14 mouse cellular contexts compared by ENCODE assay signal in genomic region chr11:47376915-47377314, GRCm38 (mm10).
DNase-seq lines count a peak whose midpoint lies in the region; ATAC-seq lines count a peak whose summit lies in the region.
"Had no signal": no experiment of that assay in that cellular context is flagged by ENCODE, and none has a peak within 500 bp of the region (broad histone marks: within the 10 kb centered on the region; RNA-seq: fewer than 3 reads in every experiment).

No protein-coding gene starts in this region.

- no peak for ATAC-seq in neural tube, embryonic 11.5 days (ENCODE audit: insufficient read depth, low FRiP score, low TSS enrichment)
- peak; percentile 36; the same call in 1 of the 2 replicates for ATAC-seq in limb, embryonic 11.5 days (ENCODE audit: insufficient number of reproducible peaks, low FRiP score, low TSS enrichment, low read depth)
- ATAC-seq in monocyte, adult 5-6 weeks (replicated peaks; ENCODE audit: insufficient number of reproducible peaks, low FRiP score, low TSS enrichment, poor library complexity, severe bottlenecking) = no peak
- ATAC-seq: forebrain, embryonic 14.5 days had no signal

- no peaks in the 10 kb centered on the region for H3K27me3 ChIP-seq in neural tube, embryonic 11.5 days (ENCODE audit: control insufficient read depth, insufficient read depth, low read length)
- H3K27me3 ChIP-seq in limb, embryonic 11.5 days (ENCODE audit: control insufficient read depth, insufficient read depth, low read length) = no peaks in the 10 kb centered on the region
- H3K27me3 ChIP-seq: neural tube, embryonic 12.5 days had no signal

- peak; percentile 19 for DNase-seq in gastrocnemius, postnatal 25 days
- DNase-seq in gastrocnemius, postnatal 4 days (ENCODE audit: low spot score in 2 of 2) = no peak
- peak; percentile 9 for DNase-seq in neural tube, embryonic 11.5 days (ENCODE audit: low spot score)
- DNase-seq in neural tube, embryonic 10.5 days (ENCODE audit: extremely low spot score, low spot score) = no peak
- peak; percentile 50 for DNase-seq in limb, embryonic 11.5 days (ENCODE audit: low spot score)
- no peak for DNase-seq in adrenal gland, postnatal 25 days
- no peak for DNase-seq in Muller cell, postnatal 12 days (ENCODE audit: inconsistent ontology term)
- DNase-seq: B cell, adult 2 months; kidney, adult 9 months; thymus, postnatal 14 days had no signal

- H3K4me2 ChIP-seq in neural tube, embryonic 11.5 days (ENCODE audit: low read depth) = no peak overlapping the region
- peak overlapping the region; percentile 32; the same call in 1 of the 2 replicates for H3K4me2 ChIP-seq in limb, embryonic 11.5 days (ENCODE audit: low read depth, severe bottlenecking)
- H3K4me2 ChIP-seq: neural tube, embryonic 12.5 days had no signal

- H3K36me3 ChIP-seq in neural tube, embryonic 11.5 days (ENCODE audit: control insufficient read depth, insufficient read depth, low read length) = no peaks in the 10 kb centered on the region
- no peaks in the 10 kb centered on the region for H3K36me3 ChIP-seq in limb, embryonic 11.5 days (ENCODE audit: control insufficient read depth, insufficient read depth, low read length)
- H3K36me3 ChIP-seq: midbrain, embryonic 10.5 days; neural tube, embryonic 12.5 days had no signal

- H3K9me3 ChIP-seq in neural tube, embryonic 11.5 days (ENCODE audit: control insufficient read depth, low read length) = no peaks in the 10 kb centered on the region
- H3K9me3 ChIP-seq in limb, embryonic 11.5 days (ENCODE audit: control insufficient read depth, low read length) = no peaks in the 10 kb centered on the region
- H3K9me3 ChIP-seq: midbrain, embryonic 10.5 days; neural tube, embryonic 12.5 days had no signal

- WGBS in neural tube, embryonic 11.5 days = 50% methylated on average over 1 of the region's 1 CpGs
- WGBS in limb, embryonic 11.5 days = 0% methylated on average over 1 of the region's 1 CpGs

- no peak overlapping the region for H3K9ac ChIP-seq in neural tube, embryonic 11.5 days (ENCODE audit: low read length)
- H3K9ac ChIP-seq in limb, embryonic 11.5 days (ENCODE audit: low read length) = no peak overlapping the region
- H3K9ac ChIP-seq: neural tube, embryonic 12.5 days had no signal

- H3K4me1 ChIP-seq in neural tube, embryonic 11.5 days (ENCODE audit: control insufficient read depth, insufficient read depth, low read length) = no peaks in the 10 kb centered on the region
- H3K4me1 ChIP-seq in limb, embryonic 11.5 days (ENCODE audit: control insufficient read depth, insufficient read depth, low read length) = peaks cover 11% of the 10 kb centered on the region
- H3K4me1 ChIP-seq: neural tube, embryonic 12.5 days had no signal

- H3K27ac ChIP-seq in neural tube, embryonic 11.5 days (ENCODE audit: low read depth, low read length) = no peak overlapping the region
- H3K27ac ChIP-seq in limb, embryonic 11.5 days (replicated peaks; ENCODE audit: low read depth, low read length) = peak overlapping the region; percentile 38
- H3K27ac ChIP-seq: midbrain, embryonic 10.5 days; neural tube, embryonic 12.5 days had no signal

- no peak overlapping the region for H3K4me3 ChIP-seq in neural tube, embryonic 11.5 days (ENCODE audit: low read depth, low read length)
- no peak overlapping the region for H3K4me3 ChIP-seq in limb, embryonic 11.5 days (ENCODE audit: low read depth, low read length)
- H3K4me3 ChIP-seq: midbrain, embryonic 10.5 days; neural tube, embryonic 12.5 days had no signal

Comparison
In these comparisons a context has a peak if more than half of its experiments do, and no peak if none do; other contexts are left out.
1. DNase-seq: peak in gastrocnemius, postnatal 25 days (single experiment), neural tube, embryonic 11.5 days (single experiment) and limb, embryonic 11.5 days (single experiment); none in gastrocnemius, postnatal 4 days (0 of 2), neural tube, embryonic 10.5 days (single experiment), adrenal gland, postnatal 25 days (single experiment) and Muller cell, postnatal 12 days (single experiment).